Mouse (Mus musculus): ENCODE results near the gene Mad2l1bp.

Mad2l1bp gene

DNA sequence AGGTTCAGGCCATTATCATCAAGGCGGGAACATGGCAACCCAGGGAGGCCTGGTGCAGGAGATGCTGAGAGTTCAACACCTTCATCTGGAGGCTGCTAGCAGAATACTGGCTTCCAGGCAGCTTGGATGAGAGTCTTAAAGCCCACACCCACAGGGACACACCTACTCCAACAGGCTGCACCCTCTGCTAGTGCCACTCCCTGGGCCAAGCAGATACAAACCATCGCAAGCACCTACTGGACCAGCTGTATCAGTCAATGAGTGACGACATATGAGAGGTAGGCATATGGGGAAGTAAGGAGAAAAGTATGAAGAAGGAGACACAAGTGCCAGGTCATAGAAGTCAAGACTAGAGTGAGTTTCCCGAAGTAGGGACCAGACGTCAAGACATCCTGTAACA, 3.3 kb upstream of the Mad2l1bp start:
- peak; percentile 61 to 74 for DNase-seq (ENCODE audit: low spot score in 2 of 2)

DNA sequence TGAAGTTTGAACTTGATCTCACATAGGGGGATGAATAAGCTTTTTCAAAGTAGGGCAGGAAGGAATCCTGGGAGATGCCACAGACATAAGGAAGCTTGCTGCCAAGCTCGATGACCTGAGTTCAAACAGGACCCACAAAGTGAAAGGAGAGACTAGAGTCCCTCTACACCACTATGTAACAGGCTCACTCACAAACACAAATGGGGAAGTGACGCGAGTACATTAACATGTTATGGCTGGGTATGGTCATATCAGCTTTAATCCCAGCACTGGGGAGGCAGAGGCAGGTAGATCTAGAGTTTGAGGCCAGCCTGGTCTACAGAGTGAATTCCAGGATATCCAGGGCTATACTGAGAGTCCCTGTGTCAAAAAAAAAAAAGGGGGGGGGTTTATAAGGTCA, 983 bp upstream of the Mad2l1bp start:
- DNase-seq (ENCODE audit: low spot score in 2 of 2) = no peak

DNA sequence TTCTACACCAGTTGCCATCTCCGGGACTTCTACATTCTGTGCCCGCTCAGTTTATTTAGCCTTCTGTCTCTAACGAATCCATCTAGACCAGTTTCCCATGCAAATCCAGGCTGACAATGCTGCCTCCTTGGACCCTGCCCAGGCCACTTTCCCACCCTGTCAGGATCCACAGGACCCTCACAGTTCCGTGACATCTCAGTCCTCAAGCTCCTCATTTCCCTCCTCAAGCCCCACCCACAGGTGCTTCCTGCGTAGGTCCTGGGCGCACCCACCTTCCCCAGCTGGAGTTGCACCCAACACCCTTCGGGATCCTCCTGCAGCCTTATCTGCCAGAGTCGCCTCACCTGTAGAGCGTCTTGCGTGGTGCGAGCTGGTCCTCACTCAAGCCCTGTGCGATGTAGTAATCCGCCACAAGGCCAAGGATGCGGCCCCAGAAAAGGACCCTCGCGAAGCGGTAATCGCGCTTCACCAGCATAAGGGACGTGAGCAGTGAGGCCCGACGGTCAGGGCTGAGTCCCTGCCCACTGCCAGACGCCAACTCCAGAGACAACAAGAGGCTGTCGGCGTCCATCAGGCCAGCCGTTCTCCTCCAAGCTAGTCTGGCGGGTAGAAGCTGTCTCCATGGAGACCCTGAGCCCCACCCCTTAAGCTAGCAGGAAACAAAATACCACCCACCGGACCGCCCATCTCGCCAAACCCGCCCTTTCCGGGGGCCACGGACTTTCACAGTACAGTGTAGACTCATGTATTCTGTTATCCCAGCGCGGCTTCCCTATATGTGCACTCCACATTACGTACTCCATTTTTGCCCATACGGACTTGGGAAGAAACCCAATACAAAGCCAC, 9.6 kb downstream of the Mad2l1bp start, which contains the start of gene Rsph9:
Gene Rsph9, minus strand, starts transcription at position 639 of the 846 bp plus-strand sequence.
- peak; percentile 58 to 85 for DNase-seq (ENCODE audit: low spot score in 2 of 2)

DNA sequence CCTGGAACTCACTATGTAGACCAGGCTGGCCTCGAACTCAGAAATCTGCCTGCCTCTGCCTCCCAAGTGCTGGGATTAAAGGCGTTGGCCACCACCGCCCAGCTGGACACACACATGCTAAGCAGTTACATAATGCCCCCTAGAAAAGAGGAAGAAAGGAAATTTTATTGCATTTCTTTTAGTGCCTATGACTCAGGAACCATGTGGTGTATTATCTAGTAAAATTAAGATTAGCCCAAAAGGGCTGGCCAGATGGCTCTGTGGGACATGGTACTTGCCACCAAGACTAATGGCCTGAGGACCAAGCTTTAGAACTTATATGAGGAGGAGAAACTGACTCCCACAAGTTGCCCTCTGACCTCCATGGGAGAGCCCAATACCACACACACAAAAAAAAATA, 13.5 kb downstream of the Mad2l1bp start:
- DNase-seq (ENCODE audit: low spot score in 2 of 2) = no peak

DNA sequence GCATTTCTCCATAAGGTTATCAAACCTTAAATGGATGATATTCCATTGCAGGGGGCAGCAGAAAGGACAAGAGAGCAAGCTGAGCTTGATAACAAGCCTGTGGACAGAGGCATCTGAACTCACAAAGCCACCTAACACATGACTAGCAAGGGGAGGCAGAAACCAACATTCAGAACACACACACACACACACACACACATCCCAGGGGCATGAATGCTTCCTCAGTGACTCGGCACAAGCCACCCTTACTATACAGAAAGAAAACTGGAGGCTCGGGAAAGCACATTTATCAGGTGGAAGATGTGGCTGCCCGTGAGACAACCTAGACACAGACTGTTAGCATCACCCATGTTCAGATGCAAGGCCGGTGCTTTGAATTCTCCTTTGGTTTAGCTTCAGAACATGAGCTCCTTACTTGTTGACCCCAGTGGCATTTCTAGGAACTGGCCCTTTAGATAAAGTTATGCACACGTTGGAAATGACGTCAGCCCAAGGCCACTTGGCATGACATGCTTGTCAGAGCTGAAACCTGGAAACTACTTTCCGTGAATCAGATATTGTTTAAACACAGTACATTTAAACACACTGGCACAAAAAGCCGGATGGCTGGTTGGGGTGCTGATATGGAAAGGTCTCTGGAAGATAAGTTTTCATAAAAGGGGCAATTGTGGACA, 14.7 kb downstream of the Mad2l1bp start:
- DNase-seq (ENCODE audit: low spot score in 2 of 2) = no peak

DNA sequence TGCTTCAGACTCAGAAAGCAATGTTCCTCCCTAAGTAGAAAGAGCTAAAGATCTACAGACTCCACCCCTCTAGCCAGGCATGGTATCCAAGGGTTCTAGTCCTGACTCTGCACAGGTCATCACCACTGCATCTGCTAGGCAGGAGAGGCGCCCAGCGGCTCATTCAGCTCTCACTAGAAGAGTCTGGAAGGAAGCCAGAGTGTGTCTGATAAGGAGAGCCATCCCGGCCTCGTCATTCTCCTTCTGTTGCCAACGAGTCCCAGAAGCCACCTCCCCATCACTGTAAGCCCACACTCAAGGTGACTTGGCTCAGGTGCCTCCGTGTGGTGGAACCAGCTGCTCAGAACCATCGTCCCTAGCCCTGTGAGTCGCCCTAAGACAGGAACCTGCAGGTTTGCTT, 20.5 kb downstream of the Mad2l1bp start:
- DNase-seq (ENCODE audit: low spot score in 2 of 2) = peak in 1 of 2 experiments; percentile 36

DNA sequence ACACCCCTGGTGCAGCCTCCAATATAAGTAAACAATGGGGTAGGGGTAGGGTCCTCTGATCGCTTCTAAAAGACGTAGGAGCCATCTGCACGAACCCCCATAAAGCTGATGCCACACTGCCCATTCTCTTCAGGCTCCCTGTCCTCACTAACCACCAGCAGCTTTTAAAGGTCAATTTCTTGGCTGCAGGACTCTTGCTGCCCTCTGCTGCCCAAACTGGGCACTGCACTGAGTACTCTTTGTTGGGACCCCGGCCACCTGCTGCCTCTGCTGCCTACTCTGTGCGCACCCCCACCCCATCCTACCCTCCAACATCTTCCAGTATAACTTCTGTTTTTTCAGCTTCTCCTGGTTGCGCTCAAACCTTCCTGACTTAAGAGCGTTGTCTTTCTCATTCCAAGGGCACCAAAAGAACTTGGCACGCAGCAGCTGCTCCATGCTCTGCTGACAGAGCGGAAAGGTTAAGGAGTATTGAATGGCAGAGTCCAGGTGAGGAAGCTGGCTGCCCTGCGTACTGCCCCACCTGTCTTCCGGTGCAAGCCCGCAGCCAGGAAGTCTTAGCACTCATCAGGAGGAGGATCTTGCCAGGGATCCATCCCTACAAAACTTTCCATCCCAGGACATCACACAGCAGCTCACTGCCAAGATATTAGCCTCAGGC, 21.2 kb downstream of the Mad2l1bp start:
- peak; percentile 75 to 85 for DNase-seq (ENCODE audit: low spot score in 2 of 2)

DNA sequence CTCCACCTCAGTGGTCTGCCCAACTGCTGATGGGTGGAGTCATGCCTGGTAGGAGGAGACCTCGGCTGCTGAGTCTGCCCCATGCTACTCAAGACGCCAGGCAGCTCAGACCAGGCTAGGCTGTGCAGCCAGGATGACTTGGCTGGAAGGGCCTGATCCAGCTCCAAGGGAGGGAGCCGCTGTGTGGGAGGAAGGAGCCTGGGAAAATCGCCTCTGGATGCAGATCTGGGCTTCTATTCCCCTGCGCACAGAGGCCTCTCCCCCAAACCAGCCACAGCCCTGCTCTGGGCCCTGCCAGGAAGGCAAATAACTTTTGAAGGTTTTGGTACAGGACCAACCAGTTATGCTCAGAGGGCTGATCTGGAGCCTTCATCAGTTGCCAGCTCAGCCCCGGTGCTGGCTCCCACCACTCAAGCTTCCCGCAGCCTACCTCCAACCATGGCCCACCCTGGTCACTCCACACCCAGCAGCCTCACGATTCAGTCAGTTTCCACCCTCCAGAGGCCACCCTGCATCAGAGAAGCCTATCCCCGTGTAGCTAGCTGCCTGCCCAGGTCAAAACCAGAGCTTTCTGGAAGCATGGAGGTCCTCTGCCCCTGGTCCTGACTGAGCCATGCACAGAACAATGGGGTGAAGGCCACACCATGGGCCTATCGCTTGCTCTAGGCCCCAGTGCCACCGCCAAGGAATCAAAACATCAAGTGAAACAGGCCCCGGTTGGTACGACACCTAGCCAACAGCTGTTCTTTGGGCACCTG, 23.4 kb downstream of the Mad2l1bp start:
- no peak for DNase-seq (ENCODE audit: low spot score in 2 of 2)

DNA sequence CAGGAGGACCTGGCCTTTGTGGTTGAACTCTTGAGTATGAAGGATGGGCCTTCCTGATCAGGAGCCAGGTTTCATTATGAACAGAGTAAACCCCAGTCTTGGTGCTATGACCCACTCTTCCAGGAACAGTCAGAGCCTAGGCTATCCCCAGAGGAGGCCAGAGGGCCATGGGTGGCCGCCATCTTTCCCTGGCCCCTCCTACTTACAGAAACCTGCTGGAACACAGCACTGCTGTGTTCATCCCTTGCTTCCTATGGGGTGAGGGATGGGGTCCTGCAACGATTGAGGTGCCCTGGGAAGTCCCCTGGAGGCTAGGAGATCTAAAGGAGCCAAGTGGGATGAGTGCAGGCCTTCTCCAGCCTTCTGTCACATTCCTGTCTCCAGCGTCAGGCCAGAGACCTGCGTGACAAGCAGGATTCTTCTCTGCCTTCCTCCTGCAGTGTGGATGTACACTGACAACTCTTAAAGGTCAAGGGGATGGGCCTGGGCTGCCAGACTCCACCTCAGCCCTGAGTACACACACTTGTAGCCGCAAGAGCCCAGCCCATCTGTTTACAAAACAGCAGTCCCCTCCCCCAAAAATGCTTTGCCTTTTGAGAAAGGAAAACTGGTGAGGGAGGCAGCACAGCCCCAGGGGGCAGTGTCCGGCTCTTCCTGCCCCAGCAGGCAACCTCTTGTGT, 25.4 kb downstream of the Mad2l1bp start:
- no peak for DNase-seq (ENCODE audit: low spot score in 2 of 2)

DNA sequence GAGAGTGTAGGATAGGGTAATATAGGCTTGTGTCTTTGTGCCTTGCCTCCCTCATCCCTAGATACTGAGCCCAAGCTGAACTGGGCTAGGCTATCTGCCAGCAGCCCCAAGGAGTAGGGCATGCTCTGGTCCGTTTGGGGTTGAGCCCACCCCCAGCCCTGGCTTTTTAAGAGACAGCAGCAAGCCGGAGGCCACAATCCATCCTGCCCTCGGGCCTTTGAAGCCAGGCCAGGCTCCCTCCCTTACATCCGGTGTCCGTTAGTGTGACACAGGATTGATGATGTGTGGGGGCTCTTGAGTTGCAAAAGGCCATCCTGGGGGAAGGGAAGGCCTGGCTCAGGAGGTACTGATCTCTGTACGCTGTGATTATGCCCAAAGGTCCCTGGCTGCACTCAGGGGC, 26.7 kb downstream of the Mad2l1bp start:
- no peak for DNase-seq (ENCODE audit: low spot score in 2 of 2)

DNA sequence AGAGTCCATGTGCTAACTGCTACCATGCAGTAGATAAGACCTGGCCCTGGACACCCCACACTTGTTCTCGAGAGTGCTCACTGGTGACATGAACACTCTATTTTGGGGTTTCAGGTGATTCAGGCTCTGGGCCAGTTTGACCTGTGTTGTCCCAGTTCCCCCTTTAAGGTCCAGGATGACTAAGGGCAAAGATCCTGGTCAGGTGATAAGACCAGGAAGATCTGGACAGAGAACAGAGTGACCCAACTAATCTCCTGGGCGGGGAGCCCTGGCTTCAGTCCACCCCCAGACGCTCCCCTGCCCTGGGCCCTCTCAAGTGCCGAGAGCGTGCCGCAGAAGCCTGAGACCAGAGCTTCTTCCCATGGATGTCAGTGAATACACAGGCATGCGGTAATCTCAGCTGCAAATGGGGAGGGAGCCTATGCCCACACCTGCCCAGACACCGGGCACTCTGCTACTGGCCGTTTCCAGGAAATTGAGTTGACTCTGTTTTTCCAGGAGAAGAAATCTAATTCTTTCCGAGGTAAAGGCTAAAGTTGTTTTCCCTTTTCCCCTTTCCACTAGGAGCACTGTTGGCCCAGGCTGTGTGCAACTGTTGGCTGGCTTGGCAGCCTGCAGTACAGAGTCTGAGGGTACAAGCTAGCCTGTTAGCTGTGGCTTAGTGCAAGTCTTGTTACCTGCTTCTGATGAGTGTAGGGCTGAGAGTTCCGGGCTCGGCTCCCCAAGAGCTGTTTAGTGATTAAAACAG, 29.2 kb downstream of the Mad2l1bp start:
- no peak for DNase-seq (ENCODE audit: low spot score in 2 of 2)

DNA sequence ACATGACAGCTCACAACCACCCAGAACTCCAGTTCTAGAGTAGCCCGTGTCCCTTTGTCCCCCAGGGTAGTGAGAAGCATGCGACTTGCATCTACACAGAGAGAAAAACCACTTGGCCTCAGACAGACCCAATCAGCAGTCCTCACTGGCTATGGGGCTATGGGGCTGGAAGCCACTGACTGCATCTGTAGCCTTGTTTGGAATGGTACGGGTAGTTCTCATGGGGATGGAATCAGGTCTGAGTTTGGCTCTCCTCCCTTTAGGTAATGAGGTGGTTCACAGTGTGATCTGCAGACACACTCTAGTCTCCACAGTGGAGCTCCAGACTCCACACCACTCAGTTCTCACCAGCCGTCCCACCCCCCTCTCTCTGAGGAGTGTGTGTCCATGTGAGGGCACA, 30.1 kb downstream of the Mad2l1bp start:
- DNase-seq (ENCODE audit: low spot score in 2 of 2) = no peak

DNA sequence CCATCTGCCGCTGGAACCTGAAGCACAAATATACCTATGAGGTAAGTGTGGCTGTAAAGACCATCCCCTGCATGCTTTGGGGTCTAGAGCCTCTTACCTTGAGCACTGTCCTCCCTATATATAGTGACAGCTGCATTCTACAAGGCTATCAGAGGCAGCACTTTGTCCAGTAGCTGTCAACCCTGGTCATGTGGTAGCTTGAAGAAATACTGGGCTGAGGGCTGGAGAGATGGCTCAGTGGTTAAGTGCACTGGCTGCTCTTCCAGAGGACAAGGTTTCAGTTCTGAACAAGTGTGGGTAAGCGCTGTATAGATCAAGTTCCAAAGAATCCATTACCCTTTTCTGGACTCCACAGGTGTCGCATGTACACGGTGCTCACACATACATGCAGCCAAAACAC, 30.6 kb downstream of the Mad2l1bp start:
- no peak for DNase-seq (ENCODE audit: low spot score in 2 of 2)

DNA sequence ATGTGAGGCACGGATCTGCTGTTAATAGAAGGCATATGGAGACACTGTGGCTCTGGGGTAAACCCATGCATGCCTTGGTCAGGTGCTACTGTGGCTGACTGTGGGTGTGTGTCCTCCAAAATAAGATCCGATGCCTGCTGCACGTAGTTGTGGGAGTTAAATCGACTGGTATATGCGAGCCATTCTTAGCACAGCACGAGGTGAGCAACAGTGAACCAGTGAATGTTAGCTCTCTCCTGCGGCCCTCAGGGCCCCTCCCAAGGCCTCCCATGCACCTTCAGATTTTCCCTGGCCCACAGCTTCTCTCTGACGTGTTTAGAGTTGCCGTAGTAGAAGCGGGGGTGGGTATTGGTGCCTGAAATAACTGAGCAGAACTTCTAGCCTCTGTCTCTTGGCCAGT, 33.7 kb downstream of the Mad2l1bp start:
- DNase-seq (ENCODE audit: low spot score in 2 of 2) = no peak

DNA sequence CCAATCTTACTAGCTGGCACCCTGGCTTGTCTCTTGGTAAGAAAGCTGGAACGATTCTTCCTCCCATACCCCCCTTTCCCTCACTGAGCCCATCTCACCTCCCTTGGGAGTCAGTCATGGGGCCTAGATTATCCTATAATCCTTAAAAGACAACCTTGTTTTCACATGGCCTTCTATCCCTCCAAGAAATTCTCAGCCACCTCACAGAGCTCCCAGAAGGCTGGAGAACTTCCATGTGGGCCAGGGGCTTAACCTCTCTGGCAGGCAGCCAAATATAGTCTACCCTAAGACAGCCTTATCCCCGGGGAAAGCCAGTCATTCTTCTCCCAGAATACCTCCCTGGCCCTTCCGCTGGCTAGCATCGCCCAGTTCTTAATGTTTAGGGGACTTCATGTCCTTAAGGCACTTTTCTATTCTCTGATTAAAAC, 34.9 kb downstream of the Mad2l1bp start:
- DNase-seq (ENCODE audit: low spot score in 2 of 2) = no peak

DNA sequence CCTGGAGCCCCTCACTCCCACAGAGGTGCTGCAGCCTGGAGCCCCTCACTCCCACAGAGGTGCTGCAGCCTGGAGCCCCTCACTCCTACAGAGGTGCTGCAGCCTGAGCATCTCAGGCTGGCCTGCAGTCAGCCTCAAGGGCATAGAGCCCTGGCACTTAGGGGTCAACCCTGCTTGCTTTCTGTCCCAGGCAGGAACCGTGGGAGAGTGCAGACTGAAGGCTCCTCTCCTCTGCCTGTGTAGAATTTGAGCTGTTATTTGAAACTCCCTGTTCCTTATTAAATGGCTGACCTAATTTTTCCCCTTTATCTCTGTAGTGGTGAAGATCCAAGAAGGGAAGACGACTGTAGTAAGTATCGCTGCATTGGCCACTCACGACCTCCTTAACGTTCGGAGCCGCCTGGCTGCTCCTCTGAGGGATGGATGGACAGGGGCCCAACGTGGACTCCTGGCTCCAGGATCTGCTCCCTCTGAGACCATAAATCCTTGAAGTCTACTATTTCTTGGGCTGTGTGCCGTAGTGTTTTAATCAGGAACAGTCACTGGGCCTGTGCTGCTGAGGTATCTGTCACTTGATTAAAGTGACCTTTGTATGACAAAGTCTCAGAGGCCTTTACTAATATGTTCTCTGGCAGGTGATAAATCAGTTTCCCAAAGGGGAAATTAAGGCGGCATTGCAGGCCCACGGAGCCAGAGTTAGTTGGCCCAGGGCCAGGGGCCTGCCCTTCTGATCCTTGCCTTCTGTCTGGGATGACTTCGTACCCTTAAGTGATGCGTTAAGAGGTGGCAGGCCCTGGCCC, 35.5 kb downstream of the Mad2l1bp start:
- no peak for DNase-seq (ENCODE audit: low spot score in 2 of 2)

DNA sequence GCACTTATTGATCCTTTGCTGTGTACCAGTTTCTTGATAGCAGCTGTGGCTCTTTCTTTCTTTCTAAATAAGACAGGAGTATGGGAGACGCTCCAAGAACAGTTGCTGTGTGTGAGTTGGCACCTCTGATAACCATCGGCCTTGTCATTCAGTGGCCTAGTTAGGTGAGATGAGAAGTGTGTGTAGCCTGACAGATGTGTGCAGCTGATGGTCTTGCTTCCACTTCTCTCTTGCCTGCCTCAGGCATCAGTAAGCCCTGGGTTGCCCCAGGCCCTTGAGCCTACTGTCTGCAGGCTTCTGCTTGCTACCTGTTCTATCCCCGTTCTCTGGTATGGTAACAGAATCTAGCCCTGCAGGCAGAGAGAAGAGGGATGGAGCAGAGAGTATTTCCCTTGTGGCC, 36.5 kb downstream of the Mad2l1bp start:
- no peak for DNase-seq (ENCODE audit: low spot score in 2 of 2)

DNA sequence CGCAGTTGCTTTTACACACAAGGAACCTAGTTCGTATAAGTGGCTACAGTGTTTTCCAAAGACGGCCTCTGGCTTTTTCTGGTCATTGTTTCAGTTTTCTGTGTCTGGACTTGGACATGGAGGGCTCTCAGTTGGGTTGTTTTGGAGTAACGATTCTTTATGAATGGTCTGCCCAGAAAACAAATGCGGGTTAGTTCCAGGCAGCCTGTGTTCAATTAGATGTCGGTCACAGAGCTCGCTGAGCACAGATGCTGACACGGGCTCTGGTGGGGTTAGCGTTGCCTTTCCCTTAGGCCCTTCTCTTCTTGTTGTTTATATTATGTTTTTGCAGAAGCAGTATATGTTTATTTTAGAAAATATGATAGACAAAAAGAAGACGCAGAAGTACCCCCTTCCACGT, 37.2 kb downstream of the Mad2l1bp start:
- no peak for DNase-seq (ENCODE audit: low spot score in 2 of 2)

DNA sequence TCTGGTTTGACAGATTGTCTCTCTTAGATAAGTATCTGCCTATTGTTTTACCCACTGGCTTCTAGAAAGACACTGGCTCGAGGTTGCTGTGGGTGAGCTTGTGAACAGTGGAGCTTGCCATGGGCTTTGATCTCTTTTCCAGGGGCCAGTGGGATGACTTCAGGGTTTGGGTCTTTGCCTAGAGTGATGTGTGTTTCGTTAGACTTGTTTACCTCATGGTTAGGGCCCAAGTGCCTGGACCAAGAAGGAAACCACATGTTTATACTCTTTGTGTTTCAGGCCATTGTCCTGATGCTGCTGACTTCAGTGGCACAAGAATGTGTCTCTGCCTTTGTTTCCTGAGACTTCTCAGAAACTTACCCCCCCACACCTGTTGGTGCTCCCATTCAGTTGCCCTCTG, 37.9 kb downstream of the Mad2l1bp start:
- no peak for DNase-seq (ENCODE audit: low spot score in 2 of 2)
